Mouse (Mus musculus): ENCODE results near the gene Flna.

The Flna gene

DNA sequence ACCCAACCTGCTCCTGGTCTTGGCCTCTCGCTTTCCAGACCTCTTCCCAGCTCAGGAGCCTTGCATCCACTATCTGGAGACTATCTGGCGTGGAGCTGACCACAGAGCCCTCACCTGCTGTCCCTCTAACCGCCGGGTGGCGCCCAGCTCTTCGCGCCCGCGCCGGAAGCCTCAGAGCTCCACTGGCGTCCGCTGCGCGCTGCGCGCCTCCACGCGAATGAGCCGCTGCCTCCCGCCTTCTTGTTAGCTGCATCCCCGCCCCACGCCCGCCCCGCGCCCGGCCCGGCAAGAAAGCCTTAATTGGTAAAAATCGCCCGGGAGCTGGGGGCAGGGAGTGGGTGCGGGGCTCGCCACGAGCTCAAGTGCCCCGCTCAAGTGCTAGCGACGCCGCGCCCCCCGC lies at the start of gene Flna:
Gene Flna, minus strand, starts transcription at position 206 of the 400 bp plus-strand sequence.
- DNase-seq (ENCODE audit: low spot score), result peak; percentile 62

- no peak for DNase-seq (ENCODE audit: low spot score)
Measured at GRCm38 (mm10) chrX:74298348-74298747, 48.7 kb upstream of the Flna start.

- DNase-seq (ENCODE audit: low spot score), result peak; percentile 93
Measured at GRCm38 (mm10) chrX:74296538-74297448, 47.2 kb upstream of the Flna start, which contains the start of gene Atp6ap1. Gene Atp6ap1, plus strand, starts transcription at chrX:74297097.

GRCm38 (mm10) chrX:74293431-74293830 lies 43.8 kb upstream of the Flna start:
- no peak for DNase-seq (ENCODE audit: low spot score)

GRCm38 (mm10) chrX:74283092-74283437 lies 33.4 kb upstream of the Flna start:
- no peak for DNase-seq (ENCODE audit: low spot score)

- DNase-seq (ENCODE audit: low spot score), result peak; percentile 82
Measured at GRCm38 (mm10) chrX:74282395-74283091, 32.9 kb upstream of the Flna start.

DNA sequence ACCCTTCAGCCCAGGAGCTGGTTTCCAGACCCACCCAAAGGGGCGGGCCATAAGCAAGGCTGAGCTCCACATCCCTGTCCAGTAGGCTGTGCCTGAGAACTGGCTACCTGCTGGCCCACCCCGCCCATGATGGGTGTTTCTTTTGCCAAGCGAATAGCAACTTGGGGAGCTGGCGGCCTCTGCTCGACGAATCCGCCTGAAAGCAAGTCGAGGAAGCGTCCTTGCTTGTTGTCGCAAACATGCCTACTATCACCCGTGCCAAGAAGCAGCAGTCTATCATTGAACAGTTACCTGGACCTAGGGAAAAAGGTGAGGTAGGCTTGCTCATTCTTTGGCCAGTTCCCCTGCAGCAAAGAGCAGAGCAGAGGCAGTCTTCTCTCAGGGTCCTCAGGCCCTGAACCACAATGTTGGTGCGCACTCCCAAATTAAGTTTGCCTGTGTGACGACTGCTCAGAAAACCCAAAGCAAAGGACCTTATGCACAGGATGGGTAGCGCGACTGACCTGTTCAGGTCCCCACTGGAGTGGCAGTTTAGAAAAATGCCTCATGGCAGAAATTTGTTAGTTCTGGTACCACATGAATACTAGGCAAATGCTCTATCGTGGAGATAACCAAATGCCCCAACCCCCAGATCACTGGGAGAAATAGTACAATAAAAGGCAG lies 32.2 kb upstream of the Flna start, which contains the start of the genes Taz and Dnase1l1:
Gene Taz, plus strand, starts transcription at position 181 of the 663 bp plus-strand sequence.
Gene Dnase1l1, minus strand, starts transcription at position 606 of the 663 bp plus-strand sequence.
- peak; percentile 58 for DNase-seq (ENCODE audit: low spot score)

- DNase-seq (ENCODE audit: low spot score), result no peak
Measured at GRCm38 (mm10) chrX:74281041-74281731, 31.6 kb upstream of the Flna start.

DNA sequence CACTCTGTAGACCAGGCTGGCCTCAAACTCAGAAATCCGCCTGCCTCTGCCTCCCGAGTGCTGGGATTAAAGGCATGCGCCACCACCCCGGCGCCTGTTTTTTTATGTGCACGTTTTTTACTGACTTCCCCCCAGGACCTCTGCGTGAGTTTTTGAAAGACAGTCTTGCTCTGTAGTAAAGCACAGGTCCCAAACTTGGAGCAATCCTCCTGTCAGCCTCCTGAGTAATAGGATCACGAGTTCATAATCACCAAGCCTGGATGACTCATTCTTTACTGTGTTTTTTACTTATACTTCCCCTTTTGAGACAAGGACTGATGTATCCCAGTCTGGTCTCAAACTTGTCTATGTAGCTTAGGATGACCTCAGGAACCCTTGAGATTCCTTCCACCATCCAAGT lies 28.3 kb upstream of the Flna start:
- no peak for DNase-seq (ENCODE audit: low spot score)

DNA sequence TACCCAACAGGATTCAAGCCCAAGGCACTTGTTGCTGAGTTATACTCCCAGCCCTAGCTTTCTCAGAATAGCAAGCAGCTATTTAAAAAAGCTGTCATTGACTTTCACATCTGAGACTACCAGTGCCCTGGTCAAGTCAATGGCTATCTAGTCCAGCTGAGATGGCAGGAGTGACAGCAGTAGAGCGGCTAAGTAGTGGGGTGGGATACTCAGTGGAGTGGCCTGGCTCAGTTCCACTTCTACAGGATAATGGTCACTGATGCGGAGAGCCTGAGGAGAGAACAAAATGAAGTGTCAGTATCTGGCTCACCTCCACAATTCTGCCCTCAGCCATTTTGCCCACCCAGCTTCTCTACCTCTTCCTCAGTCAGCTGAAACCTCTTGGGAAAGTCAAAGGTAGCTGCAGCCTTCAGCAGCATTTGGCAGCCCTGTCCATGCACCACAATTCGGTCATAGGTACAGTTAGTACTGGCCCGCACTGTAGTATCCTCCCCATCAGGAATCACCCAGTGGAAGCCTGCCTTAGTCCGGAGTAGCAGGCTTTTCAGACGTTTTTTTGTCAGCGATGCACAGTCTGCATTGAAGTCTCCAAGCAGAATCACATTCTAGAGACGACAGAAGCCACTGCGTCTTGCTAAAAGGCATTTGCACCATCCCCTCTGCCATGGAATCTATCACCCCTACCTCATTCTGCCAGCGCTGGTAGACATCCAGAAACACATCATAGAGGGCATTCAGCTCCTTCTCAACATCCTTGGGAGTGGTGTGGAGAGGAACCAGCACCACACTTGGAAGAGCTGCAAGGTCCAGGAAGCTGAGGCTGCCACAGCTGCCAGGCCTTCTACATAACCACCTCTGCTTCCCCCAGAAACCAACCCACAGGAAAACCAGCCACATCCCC lies 24.1 kb upstream of the Flna start:
- DNase-seq (ENCODE audit: low spot score), result no peak

DNA sequence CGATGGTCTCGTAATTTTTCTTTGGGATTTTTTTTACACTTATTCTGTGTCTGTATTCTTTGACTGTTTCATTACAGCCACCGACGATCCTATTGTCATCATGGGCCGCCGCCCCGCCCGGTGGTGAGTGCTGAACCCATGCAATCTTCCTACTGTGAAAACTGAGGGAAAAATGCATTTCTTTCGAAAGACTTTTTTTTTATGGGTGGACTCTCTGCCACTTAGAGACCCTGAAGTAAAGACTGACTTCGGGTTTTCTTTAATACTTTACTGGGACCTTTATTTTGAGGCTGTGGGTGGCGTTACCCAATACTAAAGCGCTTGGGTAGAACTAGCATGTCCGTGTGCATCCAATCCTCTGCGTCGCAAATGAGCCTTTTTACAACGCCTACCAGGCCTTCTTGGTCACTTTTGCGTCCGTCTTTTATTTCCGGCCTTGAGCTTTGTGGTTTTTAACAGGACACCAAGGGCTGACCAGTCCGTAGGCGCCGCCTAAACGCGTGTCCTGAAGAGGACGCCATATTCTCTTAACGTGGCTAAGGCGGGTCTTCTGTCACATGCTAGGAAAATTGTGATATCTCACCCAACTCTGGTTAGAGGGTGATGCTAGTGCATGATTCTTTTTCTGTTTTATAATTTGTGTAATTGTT lies 21.4 kb upstream of the Flna start:
- DNase-seq (ENCODE audit: low spot score), result peak; percentile 45

DNA sequence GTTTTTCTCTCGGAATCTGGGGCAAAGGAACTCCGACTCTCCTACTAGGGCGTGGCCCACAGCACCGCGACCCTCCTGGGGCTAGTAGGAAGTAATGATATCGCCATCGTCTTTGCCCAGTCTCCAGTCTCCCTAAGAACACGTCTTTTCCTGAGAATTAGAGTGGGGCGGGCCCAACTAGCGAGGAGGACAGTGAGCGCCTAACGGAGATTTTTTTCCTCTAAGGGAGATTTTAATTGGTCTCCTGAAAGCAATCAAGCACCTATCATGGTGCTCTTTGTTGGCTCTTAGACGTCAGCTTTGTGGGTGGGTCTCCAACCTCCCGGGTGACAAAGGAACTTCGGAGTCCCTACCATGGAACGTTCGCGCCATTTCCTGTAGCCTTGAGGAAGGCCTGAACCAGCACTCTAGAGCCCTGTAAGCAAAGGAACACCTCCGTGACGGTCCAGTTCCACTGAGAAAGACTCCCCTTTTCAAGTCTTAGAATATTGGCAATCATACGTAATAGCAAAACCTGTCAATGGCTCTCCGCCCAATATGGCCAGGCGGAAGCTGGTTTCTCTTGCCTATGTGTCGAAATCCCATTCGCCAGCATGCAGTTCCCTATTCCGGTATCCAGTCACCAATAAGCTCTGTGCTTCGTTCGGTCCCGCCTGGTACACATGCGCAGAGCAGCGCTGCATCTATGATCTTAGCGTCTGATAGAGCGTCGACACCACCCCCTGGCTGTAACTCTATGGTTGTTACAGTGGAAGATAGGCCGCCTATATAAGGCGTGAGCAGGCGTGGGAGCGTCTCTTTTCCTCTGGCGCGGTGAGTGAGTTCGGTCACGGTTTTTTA lies 20.7 kb upstream of the Flna start, which contains the start of gene Rpl10:
Gene Rpl10, plus strand, starts transcription at position 751 of the 840 bp plus-strand sequence.
- DNase-seq (ENCODE audit: low spot score), result peak; percentile 93

DNA sequence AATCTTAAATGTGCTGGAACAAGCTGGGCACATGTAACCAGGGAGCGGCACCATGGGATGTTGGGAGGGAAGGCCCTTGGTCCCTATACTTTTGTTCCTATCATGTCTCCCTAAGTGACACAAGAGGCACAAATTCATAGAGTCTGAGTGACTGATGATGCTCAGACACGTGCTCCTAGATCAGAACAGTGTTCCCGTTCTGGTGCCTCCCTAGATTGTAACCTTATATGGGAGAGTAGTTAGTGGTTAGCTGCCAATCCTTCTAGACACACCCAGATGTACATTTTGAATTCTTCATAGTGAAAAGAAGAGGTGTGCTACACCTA lies 20.1 kb upstream of the Flna start:
- no peak for DNase-seq (ENCODE audit: low spot score)

DNA sequence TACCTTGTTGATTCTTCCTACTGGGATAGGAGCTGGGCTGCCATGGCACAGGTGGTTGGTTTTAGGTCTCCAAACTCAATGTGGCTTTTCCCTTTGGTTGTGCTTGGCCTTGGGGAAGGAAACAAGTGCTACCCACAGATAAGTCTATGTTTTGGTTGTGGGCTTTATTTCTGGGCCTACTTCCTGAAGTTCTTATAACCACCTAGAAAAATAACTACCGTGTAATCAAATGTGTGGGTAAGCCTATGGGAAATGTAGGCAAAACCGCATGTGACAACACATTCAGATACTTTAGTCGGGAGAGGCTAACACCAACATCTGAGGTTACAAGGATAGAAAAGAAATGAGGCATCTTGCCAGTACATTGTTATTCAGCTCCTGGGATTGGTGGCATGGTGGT lies 8.1 kb upstream of the Flna start:
- DNase-seq (ENCODE audit: low spot score), result no peak

- no peak for DNase-seq (ENCODE audit: low spot score)
Measured at GRCm38 (mm10) chrX:74254888-74255565, 5.4 kb upstream of the Flna start.

- peak; percentile 84 for DNase-seq (ENCODE audit: low spot score)
Measured at GRCm38 (mm10) chrX:74254153-74254887, 4.7 kb upstream of the Flna start, which contains the start of gene Emd. Gene Emd, plus strand, starts transcription at chrX:74254687.

DNA sequence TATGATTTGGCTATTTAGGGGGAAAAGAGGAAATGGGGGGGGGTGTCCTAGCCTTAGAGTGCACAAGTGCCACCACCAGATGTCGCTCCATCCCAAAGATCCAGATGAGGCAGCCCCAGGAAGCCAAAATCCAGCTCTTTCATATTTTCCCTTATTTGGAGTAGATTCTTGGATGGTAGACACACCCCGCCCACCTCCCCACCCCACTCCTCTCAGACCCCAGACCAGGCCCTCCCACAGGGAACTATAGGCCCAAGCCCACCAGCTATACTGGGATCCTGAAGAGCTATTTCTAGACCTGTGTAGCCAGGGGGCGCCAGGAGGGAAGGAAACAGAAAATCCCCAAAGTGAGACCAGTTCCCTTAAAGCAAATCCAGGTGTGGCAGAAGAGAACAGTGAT lies 969 bp downstream of the Flna start:
- DNase-seq (ENCODE audit: low spot score), result peak; percentile 79

- DNase-seq (ENCODE audit: low spot score), result no peak
Measured at GRCm38 (mm10) chrX:74246693-74247092, 2.9 kb downstream of the Flna start.
